In the genomic region with DNA sequence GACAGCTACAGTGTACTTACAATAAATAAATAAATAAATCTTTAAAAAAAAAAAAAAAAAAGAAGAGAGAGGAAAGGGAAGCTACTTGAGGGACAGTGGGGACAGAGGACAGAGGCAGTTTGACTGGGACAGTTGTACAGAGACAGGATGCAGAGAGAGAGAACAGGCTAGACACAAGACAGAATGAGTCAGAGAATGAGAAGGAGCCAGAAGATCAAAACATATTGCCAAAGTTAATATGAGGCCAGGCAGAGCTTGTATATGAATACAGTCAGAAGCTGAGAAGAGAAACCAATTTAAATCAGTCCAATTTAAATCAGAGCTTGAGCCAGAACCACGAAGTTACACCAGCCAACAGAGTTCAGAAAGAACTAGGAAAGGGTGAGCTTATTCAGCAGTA, we compare ENCODE assay signal across 12 mouse cellular contexts.
"Had no signal": no experiment of that assay in that cellular context is flagged by ENCODE, and none has a peak within 500 bp of the region (broad histone marks: within the 10 kb centered on the region; RNA-seq: fewer than 3 reads in every experiment).

No protein-coding gene starts in this region.

- H3K9me3 ChIP-seq: limb, embryonic 13.5 days; midbrain, embryonic 12.5 days; stomach, embryonic 15.5 days had no signal

- H3K27ac ChIP-seq: layer of hippocampus, adult 2 months; limb, embryonic 13.5 days; midbrain, embryonic 12.5 days; stomach, embryonic 15.5 days had no signal

- H3K9ac ChIP-seq: limb, embryonic 13.5 days; lung, embryonic 14.5 days; midbrain, embryonic 12.5 days; stomach, embryonic 15.5 days had no signal

- H3K27me3 ChIP-seq: limb, embryonic 13.5 days; midbrain, embryonic 12.5 days; stomach, embryonic 15.5 days had no signal

- DNase-seq: kidney, adult 9 months; kidney, postnatal 10 days; kidney, postnatal 4 days; left cerebral cortex, postnatal 4 days; lung, embryonic 14.5 days; lung, postnatal 10 days; right cerebral cortex, postnatal 14 days; thymus, postnatal 4 days had no signal

- H3K4me3 ChIP-seq: layer of hippocampus, adult 2 months; limb, embryonic 13.5 days; midbrain, embryonic 12.5 days; stomach, embryonic 15.5 days had no signal

- H3K4me2 ChIP-seq: limb, embryonic 13.5 days; lung, embryonic 14.5 days; midbrain, embryonic 12.5 days; stomach, embryonic 15.5 days had no signal
